In genomic region chr10:111799850-111800589, GRCm38 (mm10) we compare ENCODE assay signal across 21 mouse cellular contexts.
A peak's percentile ranks its signal among the peaks of the same experiment; 100 is the strongest.
DNase-seq lines count a peak whose midpoint lies in the region; ATAC-seq and TF ChIP-seq lines count a peak whose summit lies in the region.
"Had no signal": no experiment of that assay in that cellular context is flagged by ENCODE, and none has a peak within 500 bp of the region (broad histone marks: within the 10 kb centered on the region; RNA-seq: fewer than 3 reads in every experiment).

No protein-coding gene starts in this region.

- no peak for TF ChIP-seq CTCF in lung, postnatal 0 days (IDR thresholded peaks at IDR 0.05)

- no peak for DNase-seq in frontal cortex, postnatal 10 days (ENCODE audit: low spot score in 2 of 2)
- DNase-seq in lung, postnatal 0 days (ENCODE audit: low spot score) = no peak
- no peak for DNase-seq in lung, postnatal 25 days (ENCODE audit: low spot score)
- DNase-seq in embryo, embryonic 10 days (ENCODE audit: low spot score) = peak; percentile 67
- DNase-seq in left cerebral cortex, postnatal 10 days (ENCODE audit: extremely low spot score in 1 of 2, low spot score in 2 of 2) = no peak
- no peak for DNase-seq in adrenal gland, postnatal 4 days (ENCODE audit: low spot score in 2 of 2)
- DNase-seq: adrenal gland, postnatal 14 days; cerebellum, adult 2 months; gastrocnemius, postnatal 14 days; heart, postnatal 14 days; spleen, adult 18-20 months; thymus, adult 2 months had no signal

- H3K27me3 ChIP-seq in lung, postnatal 0 days (replicated peaks; ENCODE audit: insufficient read depth, low read length) = no peaks in the 10 kb centered on the region
- no peaks in the 10 kb centered on the region for H3K27me3 ChIP-seq in limb, embryonic 15.5 days
- H3K27me3 ChIP-seq: hindbrain, embryonic 13.5 days; intestine, embryonic 15.5 days; kidney, embryonic 15.5 days; limb, embryonic 12.5 days; liver, embryonic 15.5 days had no signal

- H3K27ac ChIP-seq in lung, postnatal 0 days (ENCODE audit: low read length) = peak overlapping the region; percentile 48; the same call in 1 of the 2 replicates
- peak overlapping the region; percentile 77 for H3K27ac ChIP-seq in limb, embryonic 15.5 days
- H3K27ac ChIP-seq: hindbrain, embryonic 13.5 days; intestine, embryonic 15.5 days; kidney, embryonic 15.5 days; layer of hippocampus, adult 2 months; limb, embryonic 12.5 days; liver, embryonic 15.5 days; macrophage had no signal

- 73% methylated on average over 14 of the region's 14 CpGs for WGBS in lung, postnatal 0 days
- 55% methylated on average over 14 of the region's 14 CpGs for WGBS in limb, embryonic 15.5 days

- no peak for TF ChIP-seq EP300 in lung, postnatal 0 days (IDR thresholded peaks at IDR 0.05)

- ATAC-seq in frontal cortex, adult (ENCODE audit: low TSS enrichment) = peak; percentile 47
- ATAC-seq in lung, postnatal 0 days = no peak
- ATAC-seq in limb, embryonic 15.5 days (ENCODE audit: insufficient number of reproducible peaks, low FRiP score, low TSS enrichment, low read depth) = no peak
- ATAC-seq: intestine, embryonic 15.5 days had no signal

- intact Hi-C loops in left cerebral cortex, postnatal 10 days (cut with DNase I) = no loop called here

- no peak overlapping the region for H3K4me3 ChIP-seq in lung, postnatal 0 days (ENCODE audit: low read depth, low read length)
- no peak overlapping the region for H3K4me3 ChIP-seq in limb, embryonic 15.5 days
- H3K4me3 ChIP-seq: hindbrain, embryonic 13.5 days; intestine, embryonic 15.5 days; kidney, embryonic 15.5 days; layer of hippocampus, adult 2 months; limb, embryonic 12.5 days; liver, embryonic 15.5 days had no signal

- peaks cover 3% of the 10 kb centered on the region for H3K4me1 ChIP-seq in lung, postnatal 0 days (ENCODE audit: insufficient read depth, low read depth, low read length)
- H3K4me1 ChIP-seq in limb, embryonic 15.5 days = peaks cover 32% of the 10 kb centered on the region
- H3K4me1 ChIP-seq: intestine, embryonic 15.5 days; liver, embryonic 15.5 days had no signal

- H3K4me2 ChIP-seq in lung, postnatal 0 days (replicated peaks; ENCODE audit: low read depth, low read length) = no peak overlapping the region
- H3K4me2 ChIP-seq in limb, embryonic 15.5 days = no peak overlapping the region
- H3K4me2 ChIP-seq: hindbrain, embryonic 13.5 days; intestine, embryonic 15.5 days; kidney, embryonic 15.5 days; limb, embryonic 12.5 days; liver, embryonic 15.5 days had no signal

- H3K9ac ChIP-seq in lung, postnatal 0 days (replicated peaks; ENCODE audit: low read depth) = no peak overlapping the region
- no peak overlapping the region for H3K9ac ChIP-seq in limb, embryonic 15.5 days
- H3K9ac ChIP-seq: hindbrain, embryonic 13.5 days; intestine, embryonic 15.5 days; kidney, embryonic 15.5 days; limb, embryonic 12.5 days; liver, embryonic 15.5 days had no signal

- no peaks in the 10 kb centered on the region for H3K9me3 ChIP-seq in lung, postnatal 0 days (ENCODE audit: low read length)
- H3K9me3 ChIP-seq in limb, embryonic 15.5 days = no peaks in the 10 kb centered on the region
- H3K9me3 ChIP-seq: hindbrain, embryonic 13.5 days; intestine, embryonic 15.5 days; kidney, embryonic 15.5 days; limb, embryonic 12.5 days; liver, embryonic 15.5 days had no signal

- no peaks in the 10 kb centered on the region for H3K36me3 ChIP-seq in lung, postnatal 0 days (ENCODE audit: insufficient read depth, low read length)
- no peaks in the 10 kb centered on the region for H3K36me3 ChIP-seq in limb, embryonic 15.5 days
- H3K36me3 ChIP-seq: hindbrain, embryonic 13.5 days; intestine, embryonic 15.5 days; kidney, embryonic 15.5 days; limb, embryonic 12.5 days; liver, embryonic 15.5 days had no signal
